Mouse (Mus musculus) hindbrain, embryonic 13.5 days (tissue): ENCODE measurements at regions not wholly inside any gene's neighbourhood (a gene's known extent, or its start where the extent isn't known, plus 50 kb on each side); places are given as distances from the start of the nearest gene placed in this dataset.
"Not testable (repeated sequence)": the region's sequence is repeated elsewhere in the genome, so short reads cannot be mapped to it uniquely, and the experiment has no call there.

Source experiments
- ATAC-seq: fragments of 200-750 bp; cut with Nextera tagmentation; 2 replicates; pipeline ENCODE4 v1.8.0; 2017; ENCODE audit warnings: moderate TSS enrichment; ENCODE audit not compliant: low FRiP score
- H3K27ac ChIP-seq: fragments of 300-500 bp; sonication (generic); 2 replicates; pipeline ENCODE4 v1.5.1; 2015; ENCODE audit warnings: inconsistent platforms, mild to moderate bottlenecking, moderate library complexity
- H3K27me3 ChIP-seq: fragments of 300-500 bp; sonication (generic); 2 replicates; pipeline ENCODE4 v1.6.1; 2015; ENCODE audit warnings: mild to moderate bottlenecking, inconsistent platforms
- H3K36me3 ChIP-seq: fragments of 300-500 bp; sonication (generic); 2 replicates; pipeline ENCODE4 v1.6.1; 2015; ENCODE audit warnings: mild to moderate bottlenecking, inconsistent platforms
- H3K4me1 ChIP-seq: fragments of 300-500 bp; sonication (generic); replicated peaks from 2 replicates; pipeline ENCODE4 v1.6.1; 2015; ENCODE audit warnings: inconsistent platforms
- H3K4me2 ChIP-seq: fragments of 300-500 bp; sonication (generic); 2 replicates; pipeline ENCODE4 v1.6.1; 2015; ENCODE audit warnings: inconsistent platforms, mild to moderate bottlenecking, moderate library complexity
- H3K4me3 ChIP-seq: fragments of 300-500 bp; sonication (generic); 2 replicates; pipeline ENCODE4 v1.5.1; 2015; ENCODE audit warnings: mild to moderate bottlenecking, inconsistent platforms
- H3K9ac ChIP-seq: fragments of 300-500 bp; sonication (generic); 2 replicates; pipeline ENCODE4 v1.6.1; 2015; ENCODE audit warnings: mild to moderate bottlenecking, inconsistent platforms
- H3K9me3 ChIP-seq: fragments of 300-500 bp; sonication (generic); 2 replicates; pipeline ENCODE4 v1.6.1; 2016; ENCODE audit warnings: inconsistent platforms
- WGBS: fragments of 180-500 bp; shearing (Covaris S2); methylation state at CpG from one replicate; pipeline ENCODE4 v1.1.7; 2015; 5-methylcytosine and 5-hydroxymethylcytosine counted together

GRCm38 (mm10) chr14:17427751-17428150 is 232.3 kb upstream of the Thrb start:
- H3K9ac ChIP-seq: no peak overlapping the region
- WGBS: 85% methylated on average over 1 of the region's 1 CpGs
- no peak for ATAC-seq

GRCm38 (mm10) chr14:17429157-17429556 is 230.9 kb upstream of the Thrb start:
- Histone ChIP-seq H3K4me2 (no peak overlapping the region), H3K9ac (no peak overlapping the region), H3K4me1 (no peaks in the 10 kb centered on the region), H3K27me3 (no peaks in the 10 kb centered on the region), H3K9me3 (no peaks in the 10 kb centered on the region), H3K27ac (no peak overlapping the region), H3K36me3 (no peaks in the 10 kb centered on the region), H3K4me3 (no peak overlapping the region)
- ATAC-seq: no peak
- WGBS: 92% methylated on average over 3 of the region's 3 CpGs

More at GRCm38 (mm10) chr14:17427751-17428150, 232.3 kb upstream of the Thrb start:
- H3K4me3 ChIP-seq: no peak overlapping the region
- H3K4me2 ChIP-seq: no peak overlapping the region
- H3K27me3 ChIP-seq: no peaks in the 10 kb centered on the region
- H3K9me3 ChIP-seq: no peaks in the 10 kb centered on the region
- no peak overlapping the region for H3K27ac ChIP-seq
- H3K36me3 ChIP-seq: no peaks in the 10 kb centered on the region
- no peaks in the 10 kb centered on the region for H3K4me1 ChIP-seq

- no peaks in the 10 kb centered on the region for H3K36me3 ChIP-seq
- H3K9me3 ChIP-seq: no peaks in the 10 kb centered on the region
- no peaks in the 10 kb centered on the region for H3K4me1 ChIP-seq
- 88% methylated on average over 1 of the region's 1 CpGs for WGBS
- H3K27ac ChIP-seq: no peak overlapping the region
- H3K4me2 ChIP-seq: no peak overlapping the region
- H3K27me3 ChIP-seq: no peaks in the 10 kb centered on the region
- no peak overlapping the region for H3K9ac ChIP-seq
- H3K4me3 ChIP-seq: no peak overlapping the region
- no peak for ATAC-seq
Measured at GRCm38 (mm10) chr14:17433346-17433745, 226.7 kb upstream of the Thrb start.

- no peak overlapping the region for H3K4me3 ChIP-seq
- H3K9ac ChIP-seq: no peak overlapping the region
- H3K4me1 ChIP-seq: no peaks in the 10 kb centered on the region
- H3K27ac ChIP-seq: no peak overlapping the region
- no peaks in the 10 kb centered on the region for H3K27me3 ChIP-seq
- no peak overlapping the region for H3K4me2 ChIP-seq
- no peaks in the 10 kb centered on the region for H3K9me3 ChIP-seq
- WGBS: 66% methylated on average over 2 of the region's 2 CpGs
- ATAC-seq: no peak
- no peaks in the 10 kb centered on the region for H3K36me3 ChIP-seq
Measured at GRCm38 (mm10) chr14:17457946-17458345, 202.1 kb upstream of the Thrb start.

- no peak for ATAC-seq
- Histone ChIP-seq H3K4me3 (no peak overlapping the region), H3K4me2 (no peak overlapping the region), H3K9me3 (no peaks in the 10 kb centered on the region), H3K27me3 (no peaks in the 10 kb centered on the region), H3K36me3 (no peaks in the 10 kb centered on the region), H3K9ac (no peak overlapping the region), H3K4me1 (no peaks in the 10 kb centered on the region), H3K27ac (no peak overlapping the region)
- WGBS: 93% methylated on average over 1 of the region's 1 CpGs
Measured at GRCm38 (mm10) chr14:17478963-17479362, 181.1 kb upstream of the Thrb start.

- H3K27ac ChIP-seq: no peak overlapping the region
- no peak for ATAC-seq
- no peaks in the 10 kb centered on the region for H3K36me3 ChIP-seq
Measured at GRCm38 (mm10) chr14:17484866-17485265, 175.2 kb upstream of the Thrb start.

GRCm38 (mm10) chr14:17513756-17514155 is 146.3 kb upstream of the Thrb start:
- no peak for ATAC-seq
- Histone ChIP-seq H3K36me3 (no peaks in the 10 kb centered on the region), H3K9ac (no peak overlapping the region), H3K4me2 (no peak overlapping the region), H3K4me3 (no peak overlapping the region), H3K9me3 (no peaks in the 10 kb centered on the region), H3K27ac (no peak overlapping the region), H3K27me3 (no peaks in the 10 kb centered on the region), H3K4me1 (no peaks in the 10 kb centered on the region)
- 58% methylated on average over 1 of the region's 1 CpGs for WGBS

More at GRCm38 (mm10) chr14:17484866-17485265, 175.2 kb upstream of the Thrb start:
- Histone ChIP-seq H3K4me3 (no peak overlapping the region), H3K4me1 (no peaks in the 10 kb centered on the region), H3K9ac (no peak overlapping the region), H3K27me3 (no peaks in the 10 kb centered on the region), H3K9me3 (no peaks in the 10 kb centered on the region), H3K4me2 (no peak overlapping the region)

- H3K27ac ChIP-seq: no peak overlapping the region
- H3K9me3 ChIP-seq: no peaks in the 10 kb centered on the region
- no peak for ATAC-seq
- no peak overlapping the region for H3K9ac ChIP-seq
- no peaks in the 10 kb centered on the region for H3K27me3 ChIP-seq
- 81% methylated on average over 3 of the region's 3 CpGs for WGBS
- no peak overlapping the region for H3K4me2 ChIP-seq
- no peaks in the 10 kb centered on the region for H3K4me1 ChIP-seq
- H3K4me3 ChIP-seq: no peak overlapping the region
- no peaks in the 10 kb centered on the region for H3K36me3 ChIP-seq
Measured at GRCm38 (mm10) chr14:17522696-17523095, 137.4 kb upstream of the Thrb start.

GRCm38 (mm10) chr14:17523916-17524315 is 136.1 kb upstream of the Thrb start:
- Histone ChIP-seq H3K9ac (no peak overlapping the region), H3K4me3 (no peak overlapping the region), H3K9me3 (no peaks in the 10 kb centered on the region), H3K4me2 (no peak overlapping the region), H3K27ac (no peak overlapping the region), H3K4me1 (no peaks in the 10 kb centered on the region), H3K36me3 (no peaks in the 10 kb centered on the region), H3K27me3 (no peaks in the 10 kb centered on the region)
- WGBS: 96% methylated on average over 4 of the region's 4 CpGs
- no peak for ATAC-seq

- H3K27ac ChIP-seq: no peak overlapping the region
- H3K36me3 ChIP-seq: no peaks in the 10 kb centered on the region
- H3K4me3 ChIP-seq: no peak overlapping the region
- no peaks in the 10 kb centered on the region for H3K27me3 ChIP-seq
- no peaks in the 10 kb centered on the region for H3K4me1 ChIP-seq
- H3K9ac ChIP-seq: no peak overlapping the region
- no peak overlapping the region for H3K4me2 ChIP-seq
- WGBS: 89% methylated on average over 1 of the region's 1 CpGs
- ATAC-seq: no peak
- H3K9me3 ChIP-seq: no peaks in the 10 kb centered on the region
Measured at GRCm38 (mm10) chr14:17539322-17539721, 120.7 kb upstream of the Thrb start.

GRCm38 (mm10) chr14:17556458-17556857 is 103.6 kb upstream of the Thrb start:
- H3K36me3 ChIP-seq: no peaks in the 10 kb centered on the region
- no peak overlapping the region for H3K27ac ChIP-seq
- H3K9ac ChIP-seq: no peak overlapping the region
- no peaks in the 10 kb centered on the region for H3K27me3 ChIP-seq
- H3K4me2 ChIP-seq: no peak overlapping the region
- 100% methylated on average over 1 of the region's 1 CpGs for WGBS
- no peak overlapping the region for H3K4me3 ChIP-seq
- no peaks in the 10 kb centered on the region for H3K4me1 ChIP-seq
- ATAC-seq: no peak
- H3K9me3 ChIP-seq: no peaks in the 10 kb centered on the region

- not testable (repeated sequence) for H3K4me3 ChIP-seq, ATAC-seq, H3K27ac ChIP-seq, H3K4me1 ChIP-seq, H3K27me3 ChIP-seq, H3K9ac ChIP-seq, H3K9me3 ChIP-seq, H3K36me3 ChIP-seq, H3K4me2 ChIP-seq
- WGBS: 52% methylated on average over 3 of the region's 3 CpGs
Measured at GRCm38 (mm10) chr14:17560001-17560400, 100.1 kb upstream of the Thrb start.

- H3K9me3 ChIP-seq: no peaks in the 10 kb centered on the region
- no peak overlapping the region for H3K4me3 ChIP-seq
- no peak overlapping the region for H3K27ac ChIP-seq
- H3K4me2 ChIP-seq: no peak overlapping the region
- ATAC-seq: no peak
- H3K27me3 ChIP-seq: no peaks in the 10 kb centered on the region
- H3K9ac ChIP-seq: no peak overlapping the region
- H3K36me3 ChIP-seq: no peaks in the 10 kb centered on the region
- 65% methylated on average over 1 of the region's 1 CpGs for WGBS
- no peaks in the 10 kb centered on the region for H3K4me1 ChIP-seq
Measured at GRCm38 (mm10) chr14:17567927-17568326, 92.1 kb upstream of the Thrb start.
